Mouse (Mus musculus) limb, embryonic 11.5 days (tissue): ENCODE measurements around the gene Catsperg1. TPM values are rescaled to one million over a fixed set of nuclear protein-coding genes. Genes with fewer than 3 reads are reported as not detected.
A peak's percentile ranks its signal among the peaks of the same experiment; 100 is the strongest.

ENCODE experiments used
- ATAC-seq: fragments of 200-750 bp; cut with Nextera tagmentation; 2 replicates; pipeline ENCODE4 v1.8.0; 2017; ENCODE audit warnings: low read depth; ENCODE audit not compliant: insufficient number of reproducible peaks, low FRiP score, low TSS enrichment
- DNase-seq: peaks from one replicate; pipeline ENCODE4 v3.0.0-alpha.2; 2015; ENCODE audit warnings: low spot score
- H3K27ac ChIP-seq: fragments of 300-500 bp; sonication (generic); replicated peaks from 2 replicates; pipeline ENCODE4 v1.5.1; 2014; ENCODE audit warnings: low read depth, mild to moderate bottlenecking, low read length
- H3K27me3 ChIP-seq: fragments of 300-500 bp; sonication (generic); 2 replicates; pipeline ENCODE4 v1.6.1; 2014; ENCODE audit warnings: mild to moderate bottlenecking, low read length, mixed read lengths; ENCODE audit not compliant: control insufficient read depth, insufficient read depth
- H3K36me3 ChIP-seq: fragments of 300-500 bp; sonication (generic); 2 replicates; pipeline ENCODE4 v1.6.1; 2014; ENCODE audit warnings: mild to moderate bottlenecking, low read length, moderate library complexity, mixed read lengths; ENCODE audit not compliant: control insufficient read depth, insufficient read depth
- H3K4me1 ChIP-seq: fragments of 300-500 bp; sonication (generic); 2 replicates; pipeline ENCODE4 v1.6.1; 2014; ENCODE audit warnings: low read length, mixed read lengths; ENCODE audit not compliant: control insufficient read depth, insufficient read depth
- H3K4me2 ChIP-seq: fragments of 300-500 bp; sonication (generic); 2 replicates; pipeline ENCODE4 v1.6.1; 2014; ENCODE audit warnings: low read depth, mild to moderate bottlenecking, moderate library complexity; ENCODE audit not compliant: severe bottlenecking
- H3K4me3 ChIP-seq: fragments of 300-500 bp; sonication (generic); 2 replicates; pipeline ENCODE4 v1.5.1; 2014; ENCODE audit warnings: low read depth, low read length
- H3K9ac ChIP-seq: fragments of 300-500 bp; sonication (generic); 2 replicates; pipeline ENCODE4 v1.6.1; 2014; ENCODE audit warnings: mild to moderate bottlenecking, low read length
- H3K9me3 ChIP-seq: fragments of 300-500 bp; sonication (generic); 2 replicates; pipeline ENCODE4 v1.6.1; 2016; ENCODE audit warnings: low read length; ENCODE audit not compliant: control insufficient read depth
- WGBS: fragments of 180-500 bp; shearing (Covaris S2); extraction: QIAGEN DNeasy Blood & Tissue Kit; methylation state at CpG from one replicate; pipeline ENCODE4 v1.1.7; 2014; 5-methylcytosine and 5-hydroxymethylcytosine counted together
- polyA plus RNA-seq: library from polyadenylated mRNA; unstranded; fragments of >200 nt; fragmentation: Nextera tagmentation; extraction: Ambion mirVana; gene quantifications from 2 replicates; pipeline ENCODE4 v1.2.1, GENCODE M21; 2014

The Catsperg1 gene
- polyA plus RNA-seq, 1 experiment from 2014 or later, result 0.45 TPM

- ATAC-seq, result no peak
- Histone ChIP-seq H3K27ac (no peak overlapping the region), H3K4me1 (peaks cover 4% of the 10 kb centered on the region; the same call in 1 of the 2 replicates), H3K4me2 (no peak overlapping the region), H3K9me3 (no peaks in the 10 kb centered on the region), H3K27me3 (peaks cover 10% of the 10 kb centered on the region), H3K9ac (no peak overlapping the region), H3K4me3 (no peak overlapping the region), H3K36me3 (0 out of 2 replicates have a peak, but pooled peaks cover 4% of the 10 kb centered on the region)
- 73% methylated on average over 5 of the region's 5 CpGs for WGBS
- DNase-seq, result no peak
Observed at GRCm38 (mm10) chr7:29162294-29162693, 51.5 kb downstream of the Catsperg1 start.

DNA sequence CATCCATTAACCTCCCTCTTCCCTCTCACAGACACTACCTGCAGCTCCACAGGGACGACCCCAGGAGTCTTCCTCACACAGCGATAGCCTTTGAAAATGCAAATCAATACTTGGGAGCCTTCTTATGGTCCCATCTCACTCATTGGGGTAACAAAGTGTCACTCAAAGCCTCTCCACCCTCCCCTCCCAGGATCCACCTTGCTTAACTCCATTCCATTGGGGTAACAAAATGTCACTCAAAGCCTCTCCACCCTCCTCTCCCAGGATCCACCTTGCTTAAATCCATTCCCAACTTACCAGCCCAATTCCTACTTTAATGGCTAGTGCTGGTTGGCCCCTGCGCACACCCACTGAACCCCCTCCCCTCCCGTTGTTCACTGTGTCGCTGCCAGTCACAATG lies 55.6 kb downstream of the Catsperg1 start:
- WGBS, result under 1% methylated on average over 5 of the region's 5 CpGs
- H3K27me3 ChIP-seq, result peaks cover 10% of the 10 kb centered on the region
- H3K4me3 ChIP-seq, result no peak overlapping the region
- DNase-seq, result no peak
- 0 out of 2 replicates have a peak, but pooled peaks cover 2% of the 10 kb centered on the region for H3K9me3 ChIP-seq
- H3K4me1 ChIP-seq, result peaks cover 10% of the 10 kb centered on the region
- ATAC-seq, result no peak
- H3K27ac ChIP-seq, result no peak overlapping the region
- H3K4me2 ChIP-seq, result no peak overlapping the region
- H3K9ac ChIP-seq, result no peak overlapping the region
- 0 out of 2 replicates have a peak, but pooled peaks cover 6% of the 10 kb centered on the region for H3K36me3 ChIP-seq

DNA sequence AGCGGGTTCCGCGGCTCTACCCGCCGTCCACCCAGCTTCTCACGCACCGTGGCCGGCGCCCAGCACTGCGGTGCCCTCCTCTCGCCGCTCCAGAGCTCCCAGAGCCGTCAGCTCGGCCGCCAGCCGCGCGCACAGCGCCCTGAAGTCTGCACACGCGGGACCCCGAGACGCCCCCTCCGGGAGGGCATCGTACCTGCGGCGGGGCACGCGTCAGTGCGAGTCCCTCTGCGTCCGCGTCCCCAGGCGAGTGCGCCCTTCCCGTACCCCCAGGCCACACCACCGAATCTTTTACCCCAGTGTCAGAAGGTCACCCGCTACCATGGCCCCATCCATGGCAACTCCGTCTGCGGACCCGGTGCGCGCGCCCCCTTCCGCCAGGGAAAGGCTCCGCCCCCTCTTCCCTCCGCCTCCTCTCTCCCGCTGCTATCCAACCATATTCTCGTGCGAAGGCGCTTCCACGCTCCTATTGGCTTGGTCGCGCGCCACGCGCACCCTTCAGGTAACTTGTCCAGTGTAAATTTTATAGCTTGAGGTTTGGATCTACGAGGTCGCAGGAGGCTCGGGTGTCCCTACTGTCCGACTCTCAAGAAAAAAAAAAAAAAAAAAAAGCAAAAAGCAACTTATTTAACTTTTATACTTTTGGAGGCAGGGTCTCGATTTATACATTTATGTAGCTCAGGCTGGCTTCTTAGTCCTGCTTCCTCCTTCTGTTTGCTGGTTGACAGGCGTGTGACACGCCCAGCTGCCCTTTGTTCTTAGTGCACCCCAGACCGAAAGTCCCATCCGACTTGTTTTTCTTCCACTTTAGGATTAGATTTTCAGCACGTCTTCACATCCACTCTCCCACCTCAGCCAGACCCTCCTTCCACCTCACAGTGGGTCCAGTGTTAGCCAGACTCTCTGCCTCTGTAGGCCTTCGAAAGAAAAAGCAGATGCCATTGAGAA lies 57.7 kb downstream of the Catsperg1 start, which contains the start of gene Fam98c:
Gene Fam98c, minus strand, starts transcription at position 397 of the 945 bp plus-strand sequence.
- Histone ChIP-seq H3K27ac (peak within 1 kb of the TSS; percentile 75; the same call in 1 of the 2 replicates), H3K4me1 (peaks cover 6% of the 10 kb centered on the region; the same call in 1 of the 2 replicates), H3K9ac (peak within 1 kb of the TSS; percentile 74), H3K9me3 (0 out of 2 replicates have a peak, but pooled peaks cover 2% of the 10 kb centered on the region), H3K36me3 (0 out of 2 replicates have a peak, but pooled peaks cover 4% of the 10 kb centered on the region), H3K4me3 (peak within 1 kb of the TSS; percentile 81), H3K27me3 (peaks cover 10% of the 10 kb centered on the region), H3K4me2 (peak within 1 kb of the TSS; percentile 98)
- DNase-seq (peak; percentile 89), ATAC-seq (peak; percentile 72)
- WGBS, result 4% methylated on average over 67 of the region's 68 CpGs

DNA sequence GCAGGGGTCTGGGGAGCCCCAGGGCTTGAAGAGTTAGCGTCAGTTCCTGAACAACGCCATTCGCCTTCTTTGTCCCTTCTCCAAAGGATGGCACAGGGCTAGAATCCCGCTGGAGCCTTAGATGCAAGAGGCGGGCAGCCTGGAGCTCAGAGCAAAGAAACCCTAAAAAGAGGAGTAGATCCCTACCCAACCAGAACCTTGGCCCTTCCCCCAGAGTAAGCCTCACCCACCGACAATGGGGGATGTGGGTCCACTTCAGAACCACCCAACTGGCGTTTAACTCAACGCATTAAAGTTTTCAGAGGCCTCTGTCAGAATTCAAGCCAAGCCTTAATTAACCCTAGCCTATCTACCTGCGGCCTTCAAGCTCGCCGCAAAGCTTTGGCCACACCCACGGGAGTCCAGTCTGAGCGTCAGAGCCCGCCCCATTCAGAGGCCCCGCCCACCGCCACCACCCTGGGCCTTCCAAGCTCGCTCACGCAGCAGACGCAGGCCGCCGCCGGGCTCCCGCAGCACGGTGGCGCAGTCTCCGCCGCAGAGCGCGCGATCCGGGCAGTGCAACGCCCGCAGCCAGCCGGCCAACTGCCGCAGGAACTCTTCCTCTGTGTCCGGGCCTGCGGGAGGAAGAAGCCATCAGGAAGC lies 58.5 kb downstream of the Catsperg1 start:
- 7% methylated on average over 37 of the region's 37 CpGs for WGBS
- Histone ChIP-seq H3K9ac (peak overlapping the region; percentile 74), H3K4me3 (peak overlapping the region; percentile 81), H3K36me3 (0 out of 2 replicates have a peak, but pooled peaks cover 2% of the 10 kb centered on the region), H3K9me3 (0 out of 2 replicates have a peak, but pooled peaks cover 2% of the 10 kb centered on the region), H3K4me2 (peak overlapping the region; percentile 98), H3K4me1 (peaks cover 6% of the 10 kb centered on the region; the same call in 1 of the 2 replicates), H3K27ac (peak overlapping the region; percentile 75; the same call in 1 of the 2 replicates), H3K27me3 (peaks cover 10% of the 10 kb centered on the region)
- DNase-seq (peak; percentile 91), ATAC-seq (peak; percentile 75)

- H3K27me3 ChIP-seq, result peaks cover 9% of the 10 kb centered on the region
- DNase-seq, result no peak
- no peak overlapping the region for H3K4me3 ChIP-seq
- no peak for ATAC-seq
- H3K9me3 ChIP-seq, result 0 out of 2 replicates have a peak, but pooled peaks cover 2% of the 10 kb centered on the region
- 94% methylated on average over 14 of the region's 14 CpGs for WGBS
- H3K27ac ChIP-seq, result no peak overlapping the region
- peaks cover 6% of the 10 kb centered on the region; the same call in 1 of the 2 replicates for H3K4me1 ChIP-seq
- no peak overlapping the region for H3K4me2 ChIP-seq
- no peak overlapping the region for H3K9ac ChIP-seq
- 0 out of 2 replicates have a peak, but pooled peaks cover 2% of the 10 kb centered on the region for H3K36me3 ChIP-seq
Observed at GRCm38 (mm10) chr7:29154018-29154720, 59.7 kb downstream of the Catsperg1 start.

GRCm38 (mm10) chr7:29151486-29151885 lies 62.3 kb downstream of the Catsperg1 start:
- H3K4me1 ChIP-seq, result peaks cover 5% of the 10 kb centered on the region; the same call in 1 of the 2 replicates
- H3K9ac ChIP-seq, result no peak overlapping the region
- H3K4me2 ChIP-seq, result no peak overlapping the region
- 0 out of 2 replicates have a peak, but pooled peaks cover 2% of the 10 kb centered on the region for H3K36me3 ChIP-seq
- H3K27me3 ChIP-seq, result no peaks in the 10 kb centered on the region
- DNase-seq (no peak), ATAC-seq (no peak)
- 64% methylated on average over 10 of the region's 10 CpGs for WGBS
- H3K27ac ChIP-seq, result no peak overlapping the region
- no peak overlapping the region for H3K4me3 ChIP-seq
- 0 out of 2 replicates have a peak, but pooled peaks cover 2% of the 10 kb centered on the region for H3K9me3 ChIP-seq

DNA sequence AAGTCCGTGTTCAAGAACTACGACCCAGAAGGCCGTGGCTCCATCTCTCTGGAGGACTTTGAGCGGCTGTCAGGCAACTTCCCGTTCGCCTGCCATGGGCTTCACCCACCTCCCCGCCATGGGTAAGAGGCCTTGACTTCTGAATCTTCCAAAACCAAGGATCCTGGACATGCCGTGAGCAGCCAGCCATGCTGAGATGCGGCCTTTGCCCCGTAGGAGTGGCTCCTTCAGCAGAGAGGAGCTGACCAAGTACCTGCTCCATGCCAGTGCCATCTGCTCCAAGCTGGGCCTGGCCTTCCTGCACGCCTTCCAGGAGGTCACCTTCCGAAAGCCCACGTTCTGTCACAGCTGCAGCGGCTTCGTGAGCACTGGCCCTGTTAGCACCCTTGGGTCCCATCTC lies 65.1 kb downstream of the Catsperg1 start:
- H3K9me3 ChIP-seq, result no peaks in the 10 kb centered on the region
- 91% methylated on average over 15 of the region's 15 CpGs for WGBS

More for the DNA sequence above, 65.1 kb downstream of the Catsperg1 start:
- Histone ChIP-seq H3K27me3 (no peaks in the 10 kb centered on the region), H3K4me1 (no peaks in the 10 kb centered on the region), H3K9ac (no peak overlapping the region), H3K36me3 (no peaks in the 10 kb centered on the region), H3K4me3 (no peak overlapping the region), H3K27ac (no peak overlapping the region), H3K4me2 (no peak overlapping the region)
- no peak for DNase-seq
- no peak for ATAC-seq
